Comparison of ENCODE assay signal across 9 mouse cellular contexts in genomic region chr4:121004679-121005078, GRCm38 (mm10). TPM values are rescaled to one million over a fixed set of nuclear protein-coding genes. Genes with fewer than 3 reads are reported as not detected.
DNase-seq lines count a peak whose midpoint lies in the region; ATAC-seq lines count a peak whose summit lies in the region.
"Had no signal": no experiment of that assay in that cellular context is flagged by ENCODE, and none has a peak within 500 bp of the region (broad histone marks: within the 10 kb centered on the region; RNA-seq: fewer than 3 reads in every experiment).

No protein-coding gene starts in this region.

- intact Hi-C loops in heart, postnatal 25 days (cut with DNase I) = no loop called here

- peaks cover 52% of the 10 kb centered on the region for H3K4me1 ChIP-seq in heart, embryonic 10.5 days
- H3K4me1 ChIP-seq in neural tube, embryonic 12.5 days = peaks cover 35% of the 10 kb centered on the region

- H3K9me3 ChIP-seq in heart, embryonic 10.5 days = no peaks in the 10 kb centered on the region
- H3K9me3 ChIP-seq in neural tube, embryonic 12.5 days = no peaks in the 10 kb centered on the region
- H3K9me3 ChIP-seq: embryonic facial prominence, embryonic 15.5 days had no signal

- H3K4me2 ChIP-seq in neural tube, embryonic 12.5 days (replicated peaks) = no peak overlapping the region
- H3K4me2 ChIP-seq: embryonic facial prominence, embryonic 15.5 days had no signal

- H3K4me3 ChIP-seq in heart, embryonic 10.5 days = no peak overlapping the region
- H3K4me3 ChIP-seq in neural tube, embryonic 12.5 days = no peak overlapping the region
- H3K4me3 ChIP-seq: embryonic facial prominence, embryonic 15.5 days had no signal

- 36% methylated on average over 4 of the region's 4 CpGs for WGBS in heart, embryonic 10.5 days
- WGBS in neural tube, embryonic 12.5 days = 85% methylated on average over 4 of the region's 4 CpGs

- no peaks in the 10 kb centered on the region for H3K27me3 ChIP-seq in heart, embryonic 10.5 days (ENCODE audit: insufficient read depth, poor library complexity, severe bottlenecking)
- no peaks in the 10 kb centered on the region for H3K27me3 ChIP-seq in neural tube, embryonic 12.5 days (replicated peaks)
- H3K27me3 ChIP-seq in splenic B cell, adult 2 months (ENCODE audit: control insufficient read depth, insufficient read depth, low read length, poor library complexity, severe bottlenecking) = no peaks in the 10 kb centered on the region
- H3K27me3 ChIP-seq: embryonic facial prominence, embryonic 15.5 days had no signal

- H3K27ac ChIP-seq in heart, embryonic 10.5 days = peak overlapping the region; percentile 50; the same call in 1 of the 2 replicates
- H3K27ac ChIP-seq in neural tube, embryonic 12.5 days = peak overlapping the region; percentile 17; the same call in 1 of the 2 replicates
- H3K27ac ChIP-seq: embryonic facial prominence, embryonic 15.5 days had no signal

- DNase-seq in heart, embryonic 10.5 days (ENCODE audit: low spot score) = no peak
- no peak for DNase-seq in heart, postnatal 25 days (ENCODE audit: low spot score)
- DNase-seq in neural tube, embryonic 10.5 days (ENCODE audit: extremely low spot score, low spot score) = no peak
- peak; percentile 76 for DNase-seq in splenic B cell, adult 2 months (ENCODE audit: low read depth, low spot score)
- no peak for DNase-seq in urinary bladder, postnatal 4 days (ENCODE audit: low spot score in 2 of 2)
- no peak for DNase-seq in right cerebral cortex, adult 2 months (ENCODE audit: low spot score in 2 of 2)

- H3K9ac ChIP-seq in neural tube, embryonic 12.5 days = no peak overlapping the region
- H3K9ac ChIP-seq: embryonic facial prominence, embryonic 15.5 days had no signal

- H3K36me3 ChIP-seq in heart, embryonic 10.5 days = no peaks in the 10 kb centered on the region
- no peaks in the 10 kb centered on the region for H3K36me3 ChIP-seq in neural tube, embryonic 12.5 days
- no peaks in the 10 kb centered on the region for H3K36me3 ChIP-seq in splenic B cell, adult 2 months (ENCODE audit: control insufficient read depth, insufficient read depth, low read length, poor library complexity, severe bottlenecking)
- H3K36me3 ChIP-seq: embryonic facial prominence, embryonic 15.5 days had no signal

- no peak for ATAC-seq in neural tube, embryonic 12.5 days (ENCODE audit: low FRiP score, low read depth)
- peak; percentile 51 for ATAC-seq in inflammation-experienced regulatory T-cells, adult 6 months

RNA-seq across cellular contexts. Expression of gene Smap2, which starts 12.4 kb away (rescaled TPM):
- polyA plus RNA-seq in heart, embryonic 10.5 days (2016; fragmentation: Nextera tagmentation; extraction: Ambion mirVana) = 14.1 and 18.6 TPM in 2 replicates
- total RNA-seq in heart, postnatal 25 days (2021) = 10 to 100 TPM; 42.2 to 42.4 TPM
- 39.0 and 44.5 TPM in 2 replicates for polyA plus RNA-seq in neural tube, embryonic 12.5 days (2016; fragmentation: Nextera tagmentation; extraction: Ambion mirVana)
- polyA plus RNA-seq in inflammation-experienced regulatory T-cells, adult 6 months (2017; shearing (Covaris generic)) = 10 to 100 TPM; 39.3 to 42.2 (median 40.5) TPM

RNA-seq across cellular contexts. Expression of gene Col9a2, which starts 34.5 kb away (rescaled TPM):
- polyA plus RNA-seq in heart, embryonic 10.5 days (2016; fragmentation: Nextera tagmentation; extraction: Ambion mirVana) = 3.3 and 6.4 TPM in 2 replicates
- not detected for total RNA-seq in heart, postnatal 25 days (2021)
- 18.0 and 22.9 TPM in 2 replicates for polyA plus RNA-seq in neural tube, embryonic 12.5 days (2016; fragmentation: Nextera tagmentation; extraction: Ambion mirVana)
- polyA plus RNA-seq in inflammation-experienced regulatory T-cells, adult 6 months (2017; shearing (Covaris generic)) = not detected

RNA-seq across cellular contexts. Expression of gene Zfp69, which starts 53.2 kb away (rescaled TPM):
- 13.7 and 15.7 TPM in 2 replicates for polyA plus RNA-seq in heart, embryonic 10.5 days (2016; fragmentation: Nextera tagmentation; extraction: Ambion mirVana)
- total RNA-seq in heart, postnatal 25 days (2021) = 1 to 10 TPM in 1 of 2 experiments, under 1 TPM in 1; 0.95 to 1.2 TPM
- polyA plus RNA-seq in neural tube, embryonic 12.5 days (2016; fragmentation: Nextera tagmentation; extraction: Ambion mirVana) = 10.8 and 11.7 TPM in 2 replicates
- polyA plus RNA-seq in inflammation-experienced regulatory T-cells, adult 6 months (2017; shearing (Covaris generic)) = 1 to 10 TPM; 1.2 to 2.4 (median 1.8) TPM
